Mouse (Mus musculus) subcutaneous adipose tissue, adult 2 months (tissue): ENCODE measurements around the gene Il33. TPM values are rescaled to one million over a fixed set of nuclear protein-coding genes. Genes with fewer than 3 reads are reported as not detected.

Source experiments
- polyA plus RNA-seq: library from polyadenylated mRNA; depleted of rRNA; stranded (reverse); fragments of >200 nt; gene quantifications from 2 replicates; pipeline ENCODE4 v1.2.3, GENCODE M21; 2012; ENCODE audit warnings: low replicate concordance; rRNA removed

The Il33 gene
- polyA plus RNA-seq = 4.7 TPM in 2 replicates

GRCm38 (mm10) chr19:29924638-29925258 lies at the start of gene Il33:
Gene Il33, plus strand, starts transcription at chr19:29925114.

DNA sequence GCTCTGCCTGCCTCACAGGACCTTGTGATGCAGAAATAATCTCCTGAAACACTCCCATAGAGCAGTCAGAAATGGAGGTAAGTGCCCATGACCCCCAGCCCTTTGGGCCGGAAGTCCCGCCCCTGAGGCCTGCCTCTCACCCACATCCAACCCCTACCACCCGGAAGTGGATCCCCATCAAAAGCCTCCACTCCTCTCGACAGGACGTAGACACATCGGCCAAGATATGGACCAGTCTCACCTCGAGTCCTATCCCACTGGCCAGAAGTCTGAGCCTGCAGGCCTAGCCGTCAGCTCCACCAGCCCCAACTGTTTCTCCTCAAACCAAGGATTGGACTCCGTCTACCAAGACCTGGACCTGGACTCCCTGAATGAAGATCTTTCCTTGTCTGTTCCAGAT lies 78.7 kb downstream of the Il33 start, which contains the start of gene Trpd52l3:
TSS of gene Trpd52l3 (plus strand) at position 170 of the 400 bp plus-strand sequence.

Other genes starting within 250 kb of the Il33 start
- 0.57 TPM in 1 of 2 replicates, not detected in the other for gene Mlana, start 227.3 kb upstream of the Il33 start, polyA plus RNA-seq
- 7.2 and 11.1 TPM in 2 replicates for gene 9930021J03Rik, start 119.1 kb upstream of the Il33 start, polyA plus RNA-seq
- 3.4 and 4.8 TPM in 2 replicates for gene Ranbp6, start 112.1 kb upstream of the Il33 start, polyA plus RNA-seq
- gene Trpd52l3, start 78.7 kb downstream of the Il33 start, polyA plus RNA-seq = not detected in 2 replicates
- 32.6 and 67.9 TPM in 2 replicates for gene Uhrf2, start 105.4 kb downstream of the Il33 start, polyA plus RNA-seq